Mouse (Mus musculus) cerebellum, adult 2 months (tissue): ENCODE results near the gene Gm3591.
"Not testable (repeated sequence)": the region's sequence is repeated elsewhere in the genome, so short reads cannot be mapped to it uniquely, and the experiment has no call there.

Source experiments
- CTCF ChIP-seq: fragments of 200-500 bp; IDR thresholded peaks from 2 replicates; pipeline ENCODE4 v1.5.1; 2011; ENCODE audit warnings: low read depth, mild to moderate bottlenecking, control low read depth, low read length, moderate library complexity, borderline replicate concordance; ENCODE audit not compliant: insufficient read depth
- POLR2A ChIP-seq: fragments of 200-500 bp; IDR thresholded peaks from 2 replicates; pipeline ENCODE4 v1.6.1; 2011; ENCODE audit warnings: low read length, control low read depth, borderline replicate concordance; ENCODE audit not compliant: insufficient read depth

DNA sequence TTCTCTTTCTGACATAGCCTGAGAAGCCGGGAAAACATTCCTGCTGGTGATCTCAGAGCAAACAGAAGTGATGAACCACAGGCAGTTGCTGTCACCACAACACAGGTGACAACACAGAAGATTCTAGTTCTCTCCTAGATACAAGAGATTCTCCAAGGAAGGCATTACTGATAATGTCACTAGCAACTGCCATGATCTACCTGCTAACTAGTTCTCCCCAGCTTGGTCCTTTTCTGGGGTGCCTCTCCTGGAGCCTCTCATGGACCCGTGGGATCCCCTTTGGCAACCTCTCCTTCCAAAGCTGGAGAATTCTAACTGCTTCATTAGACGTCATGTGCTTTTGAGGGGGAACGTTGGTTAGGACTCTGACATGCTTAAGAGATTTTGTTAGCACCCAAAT lies 32.2 kb upstream of the Gm3591 start, which contains the start of gene Gm3594:
- TF ChIP-seq CTCF, POLR2A: not testable (repeated sequence)
